Mouse (Mus musculus): ENCODE data around the gene Abcc3. TPM values are rescaled to one million over a fixed set of nuclear protein-coding genes. Genes with fewer than 3 reads are reported as not detected.

The Abcc3 gene
- polyA plus RNA-seq, 1 experiment from 2014 or later: 0.96 TPM

- ATAC-seq (ENCODE audit: insufficient number of reproducible peaks, insufficient read depth, low FRiP score, low TSS enrichment, low read depth): no peak
- Histone ChIP-seq H3K4me3 (peak overlapping the region; percentile 98), H3K4me2 (peak overlapping the region; percentile 69), H3K9ac (peak overlapping the region; percentile 99), H3K4me1 (peaks cover 22% of the 10 kb centered on the region), H3K9me3 (no peaks in the 10 kb centered on the region), H3K36me3 (peaks cover 14% of the 10 kb centered on the region), H3K27me3 (no peaks in the 10 kb centered on the region), H3K27ac (peak overlapping the region; percentile 98)
- 27% methylated on average over 5 of the region's 5 CpGs for WGBS
These were observed 70.2 kb downstream of the Abcc3 start for GRCm38 (mm10) chr11:94322636-94323035.

GRCm38 (mm10) chr11:94321931-94322400, 70.8 kb downstream of the Abcc3 start, which contains the start of gene Luc7l3:
Gene Luc7l3, minus strand, starts transcription at chr11:94321988.
- Histone ChIP-seq H3K9me3 (no peaks in the 10 kb centered on the region), H3K27ac (peak within 1 kb of the TSS; percentile 98), H3K4me2 (peak within 1 kb of the TSS; percentile 69), H3K27me3 (no peaks in the 10 kb centered on the region), H3K36me3 (peaks cover 14% of the 10 kb centered on the region), H3K4me3 (peak within 1 kb of the TSS; percentile 98), H3K4me1 (peaks cover 26% of the 10 kb centered on the region), H3K9ac (peak within 1 kb of the TSS; percentile 99)
- under 1% methylated on average over 35 of the region's 36 CpGs for WGBS
- ATAC-seq (ENCODE audit: insufficient number of reproducible peaks, insufficient read depth, low FRiP score, low TSS enrichment, low read depth): peak; percentile 92

GRCm38 (mm10) chr11:94320969-94321930, 71.5 kb downstream of the Abcc3 start:
- peak overlapping the region; percentile 98 for H3K27ac ChIP-seq
- peak; percentile 45; the same call in 1 of the 2 replicates for ATAC-seq (ENCODE audit: insufficient number of reproducible peaks, insufficient read depth, low FRiP score, low TSS enrichment, low read depth)

GRCm38 (mm10) chr11:94318056-94318455, 74.7 kb downstream of the Abcc3 start:
- WGBS: 89% methylated on average over 5 of the region's 5 CpGs
- peaks cover 50% of the 10 kb centered on the region for H3K4me1 ChIP-seq
- peaks cover 18% of the 10 kb centered on the region for H3K36me3 ChIP-seq
- H3K27me3 ChIP-seq: no peaks in the 10 kb centered on the region
- no peak for ATAC-seq (ENCODE audit: insufficient number of reproducible peaks, insufficient read depth, low FRiP score, low TSS enrichment, low read depth)
- no peak overlapping the region for H3K9ac ChIP-seq
- H3K4me2 ChIP-seq: no peak overlapping the region
- H3K9me3 ChIP-seq: no peaks in the 10 kb centered on the region
- H3K4me3 ChIP-seq: no peak overlapping the region
- H3K27ac ChIP-seq: no peak overlapping the region

More at GRCm38 (mm10) chr11:94320969-94321930, 71.5 kb downstream of the Abcc3 start:
- no peaks in the 10 kb centered on the region for H3K27me3 ChIP-seq
- WGBS: under 1% methylated on average over 67 of the region's 67 CpGs
- H3K4me2 ChIP-seq: peak overlapping the region; percentile 69
- H3K4me1 ChIP-seq: peaks cover 29% of the 10 kb centered on the region
- peaks cover 14% of the 10 kb centered on the region for H3K36me3 ChIP-seq
- H3K4me3 ChIP-seq: peak overlapping the region; percentile 98
- H3K9me3 ChIP-seq: no peaks in the 10 kb centered on the region
- H3K9ac ChIP-seq: peak overlapping the region; percentile 99

- Histone ChIP-seq H3K4me2 (no peak overlapping the region), H3K4me1 (peaks cover 47% of the 10 kb centered on the region), H3K36me3 (peaks cover 18% of the 10 kb centered on the region), H3K9me3 (no peaks in the 10 kb centered on the region), H3K4me3 (no peak overlapping the region), H3K27me3 (no peaks in the 10 kb centered on the region), H3K9ac (no peak overlapping the region), H3K27ac (no peak overlapping the region)
- WGBS: 69% methylated on average over 4 of the region's 4 CpGs
- ATAC-seq (ENCODE audit: insufficient number of reproducible peaks, insufficient read depth, low FRiP score, low TSS enrichment, low read depth): no peak
These were observed 75.3 kb downstream of the Abcc3 start for GRCm38 (mm10) chr11:94317515-94317914.

- Histone ChIP-seq H3K27ac (no peak overlapping the region), H3K9ac (no peak overlapping the region), H3K4me3 (no peak overlapping the region), H3K9me3 (no peaks in the 10 kb centered on the region), H3K4me2 (no peak overlapping the region), H3K36me3 (peaks cover 18% of the 10 kb centered on the region), H3K27me3 (no peaks in the 10 kb centered on the region), H3K4me1 (peaks cover 43% of the 10 kb centered on the region)
- ATAC-seq (ENCODE audit: insufficient number of reproducible peaks, insufficient read depth, low FRiP score, low TSS enrichment, low read depth): no peak
- WGBS: 61% methylated on average over 1 of the region's 1 CpGs
These were observed 75.8 kb downstream of the Abcc3 start for GRCm38 (mm10) chr11:94317014-94317413.

GRCm38 (mm10) chr11:94316528-94316927, 76.3 kb downstream of the Abcc3 start:
- Histone ChIP-seq H3K9ac (no peak overlapping the region), H3K9me3 (no peaks in the 10 kb centered on the region), H3K27me3 (no peaks in the 10 kb centered on the region), H3K36me3 (peaks cover 18% of the 10 kb centered on the region), H3K27ac (no peak overlapping the region), H3K4me2 (no peak overlapping the region), H3K4me3 (no peak overlapping the region), H3K4me1 (peaks cover 43% of the 10 kb centered on the region)
- 75% methylated on average over 2 of the region's 2 CpGs for WGBS
- no peak for ATAC-seq (ENCODE audit: insufficient number of reproducible peaks, insufficient read depth, low FRiP score, low TSS enrichment, low read depth)

- ATAC-seq (ENCODE audit: insufficient number of reproducible peaks, insufficient read depth, low FRiP score, low TSS enrichment, low read depth): no peak
- 59% methylated on average over 1 of the region's 1 CpGs for WGBS
These were observed 77.5 kb downstream of the Abcc3 start for GRCm38 (mm10) chr11:94315308-94315707.

GRCm38 (mm10) chr11:94314098-94314652, 78.6 kb downstream of the Abcc3 start:
- no peak overlapping the region for H3K4me2 ChIP-seq
- no peak overlapping the region for H3K9ac ChIP-seq
- peaks cover 36% of the 10 kb centered on the region for H3K4me1 ChIP-seq
- H3K27ac ChIP-seq: no peak overlapping the region
- H3K9me3 ChIP-seq: no peaks in the 10 kb centered on the region
- peaks cover 15% of the 10 kb centered on the region; the same call in 1 of the 2 replicates for H3K36me3 ChIP-seq
- no peaks in the 10 kb centered on the region for H3K27me3 ChIP-seq
- H3K4me3 ChIP-seq: no peak overlapping the region
- ATAC-seq (ENCODE audit: insufficient number of reproducible peaks, insufficient read depth, low FRiP score, low TSS enrichment, low read depth): no peak
- 73% methylated on average over 2 of the region's 2 CpGs for WGBS

More at GRCm38 (mm10) chr11:94315308-94315707, 77.5 kb downstream of the Abcc3 start:
- Histone ChIP-seq H3K36me3 (peaks cover 21% of the 10 kb centered on the region), H3K27me3 (no peaks in the 10 kb centered on the region), H3K4me1 (peaks cover 43% of the 10 kb centered on the region), H3K4me2 (no peak overlapping the region), H3K4me3 (no peak overlapping the region), H3K9ac (no peak overlapping the region), H3K9me3 (no peaks in the 10 kb centered on the region), H3K27ac (no peak overlapping the region)

- ATAC-seq (ENCODE audit: insufficient number of reproducible peaks, insufficient read depth, low FRiP score, low TSS enrichment, low read depth): no peak
- Histone ChIP-seq H3K9me3 (no peaks in the 10 kb centered on the region), H3K4me3 (no peak overlapping the region), H3K27me3 (no peaks in the 10 kb centered on the region), H3K36me3 (peaks cover 15% of the 10 kb centered on the region), H3K9ac (no peak overlapping the region), H3K27ac (no peak overlapping the region), H3K4me1 (peaks cover 35% of the 10 kb centered on the region), H3K4me2 (no peak overlapping the region)
- WGBS: 88% methylated on average over 1 of the region's 1 CpGs
These were observed 80.1 kb downstream of the Abcc3 start for GRCm38 (mm10) chr11:94312733-94313132.

GRCm38 (mm10) chr11:94294996-94295845, 97.6 kb downstream of the Abcc3 start:
- no peaks in the 10 kb centered on the region for H3K4me1 ChIP-seq
- WGBS: 84% methylated on average over 9 of the region's 9 CpGs
- H3K27ac ChIP-seq: no peak overlapping the region
- peaks cover 85% of the 10 kb centered on the region for H3K36me3 ChIP-seq
- H3K9ac ChIP-seq: no peak overlapping the region
- no peaks in the 10 kb centered on the region for H3K27me3 ChIP-seq
- H3K4me3 ChIP-seq: no peak overlapping the region
- H3K4me2 ChIP-seq: no peak overlapping the region
- ATAC-seq (ENCODE audit: insufficient number of reproducible peaks, insufficient read depth, low FRiP score, low TSS enrichment, low read depth): no peak
- no peaks in the 10 kb centered on the region for H3K9me3 ChIP-seq
